Mouse (Mus musculus) lung, adult 2 months (tissue): ENCODE data around the gene Pdyn.

Source experiments
- CTCF ChIP-seq: fragments of 200-500 bp; IDR thresholded peaks from 2 replicates; pipeline ENCODE4 v1.5.1; 2011; ENCODE audit warnings: mild to moderate bottlenecking, low read length, control low read depth; ENCODE audit not compliant: insufficient read depth
- POLR2A ChIP-seq: fragments of 200-500 bp; IDR thresholded peaks from 2 replicates; pipeline ENCODE4 v1.6.1; 2011; ENCODE audit warnings: low read depth, mild to moderate bottlenecking, control low read depth, low read length, borderline replicate concordance; ENCODE audit errors: extremely low read depth

GRCm38 (mm10) chr2:129740515-129740914 is 40.9 kb upstream of the Pdyn start:
- TF ChIP-seq POLR2A (no peak), CTCF (no peak)
